Mouse (Mus musculus): Measurements from ENCODE around the gene Apol9a. TPM values are rescaled to one million over a fixed set of nuclear protein-coding genes. Genes with fewer than 3 reads are reported as not detected.

Gene Apol9a
- total RNA-seq, 4 experiments from 2014 or later, result 0.18 TPM; not detected in 3

Other genes with a start within 250 kb of the Apol9a start
- 10 to 100 TPM; 40.8 to 56.7 (median 46.9) TPM for gene Rbfox2, start 104.1 kb downstream of the Apol9a start, total RNA-seq (2022)
- gene Apol7a, start 12.0 kb downstream of the Apol9a start, total RNA-seq (2022), result 1 to 10 TPM in 3 of 4 experiments, under 1 TPM in 1; 0.80 to 1.6 (median 1.3) TPM
- under 1 TPM in 3 of 4 experiments, not detected in 1; 0.25 to 0.65 (median 0.31) TPM for gene Apol7b, start 36.4 kb upstream of the Apol9a start, total RNA-seq (2022)
- gene Apol10a, start 65.9 kb upstream of the Apol9a start, total RNA-seq (2022), result not detected
- gene Apol11a, start 97.1 kb upstream of the Apol9a start, total RNA-seq (2022), result not detected
- gene Apol7c, start 122.2 kb upstream of the Apol9a start, total RNA-seq (2022), result not detected
- not detected for gene 1700025B11Rik, start 150.8 kb upstream of the Apol9a start, total RNA-seq (2022)
- under 1 TPM; 0.17 to 0.88 (median 0.53) TPM for gene Apol10b, start 185.0 kb upstream of the Apol9a start, total RNA-seq (2022)
- not detected for gene Gm36245, start 188.1 kb upstream of the Apol9a start, total RNA-seq (2022)
- under 1 TPM in 1 of 4 experiments, not detected in 3; 0.13 TPM for gene Apol11b, start 232.2 kb upstream of the Apol9a start, total RNA-seq (2022)

Measured in gastrocnemius, adult 8-10 months (tissue).